Mouse (Mus musculus) lung, adult 18-20 months (tissue): ENCODE measurements around the gene Ntf3.

Source experiments
- DNase-seq, 2 experiments: peaks; one replicate each; pipeline ENCODE4 v3.0.0; 2022; ENCODE audit warnings: mixed read lengths in 2 of 2

Ntf3 gene

GRCm38 (mm10) chr6:126166548-126167207 is at the start of gene Ntf3:
TSS of gene Ntf3 (minus strand) at chr6:126166910.
- no peak for DNase-seq

GRCm38 (mm10) chr6:126213330-126213729 is 46.6 kb upstream of the Ntf3 start:
- DNase-seq, result no peak

GRCm38 (mm10) chr6:126203366-126203765 is 36.7 kb upstream of the Ntf3 start:
- DNase-seq, result no peak

- DNase-seq, result no peak
These were observed 36.2 kb upstream of the Ntf3 start for GRCm38 (mm10) chr6:126202959-126203358.

GRCm38 (mm10) chr6:126201721-126202120 is 35.0 kb upstream of the Ntf3 start:
- no peak for DNase-seq

GRCm38 (mm10) chr6:126199916-126200315 is 33.2 kb upstream of the Ntf3 start:
- no peak for DNase-seq

- DNase-seq, result no peak
These were observed 28.1 kb upstream of the Ntf3 start for GRCm38 (mm10) chr6:126194760-126195159.

- no peak for DNase-seq
These were observed 23.6 kb upstream of the Ntf3 start for GRCm38 (mm10) chr6:126190218-126190871.

- DNase-seq, result no peak
These were observed 20.7 kb upstream of the Ntf3 start for GRCm38 (mm10) chr6:126187400-126187799.

GRCm38 (mm10) chr6:126186116-126186515 is 19.4 kb upstream of the Ntf3 start:
- no peak for DNase-seq

GRCm38 (mm10) chr6:126172071-126172470 is 5.4 kb upstream of the Ntf3 start:
- no peak for DNase-seq

GRCm38 (mm10) chr6:126170772-126171171 is 4.1 kb upstream of the Ntf3 start:
- no peak for DNase-seq

GRCm38 (mm10) chr6:126167731-126168130 is 1.0 kb upstream of the Ntf3 start:
- no peak for DNase-seq

GRCm38 (mm10) chr6:126167208-126167590 is 489 bp upstream of the Ntf3 start:
- no peak for DNase-seq

- no peak for DNase-seq
These were observed 1.0 kb downstream of the Ntf3 start for GRCm38 (mm10) chr6:126165591-126166155.

GRCm38 (mm10) chr6:126164781-126165180 is 1.9 kb downstream of the Ntf3 start:
- DNase-seq, result no peak

- DNase-seq, result no peak
These were observed 2.6 kb downstream of the Ntf3 start for GRCm38 (mm10) chr6:126163861-126164755.

GRCm38 (mm10) chr6:126163181-126163621 is 3.5 kb downstream of the Ntf3 start:
- DNase-seq, result peak in 1 of 2 experiments; percentile 45

- no peak for DNase-seq
These were observed 4.4 kb downstream of the Ntf3 start for GRCm38 (mm10) chr6:126162351-126162758.

GRCm38 (mm10) chr6:126161571-126162340 is 5.0 kb downstream of the Ntf3 start:
- DNase-seq, result no peak

GRCm38 (mm10) chr6:126160067-126160411 is 6.7 kb downstream of the Ntf3 start:
- no peak for DNase-seq

GRCm38 (mm10) chr6:126159279-126160066 is 7.2 kb downstream of the Ntf3 start:
- no peak for DNase-seq
